Mouse (Mus musculus): ENCODE data around the gene Vti1a. TPM values are rescaled to one million over a fixed set of nuclear protein-coding genes. Genes with fewer than 3 reads are reported as not detected.

The Vti1a gene
- polyA plus RNA-seq, 1 experiment: 39.5 TPM

GRCm38 (mm10) chr19:55562487-55563147 lies 246.5 kb downstream of the Vti1a start:
- TF ChIP-seq CTCF (IDR thresholded peaks at IDR 0.05; ENCODE audit: extremely low read depth, insufficient read depth, low read length) (no peak), POLR2A (IDR thresholded peaks at IDR 0.05; ENCODE audit: extremely low read depth, insufficient read depth, low read length) (no peak)
- H3K4me1 ChIP-seq (ENCODE audit: control insufficient read depth, insufficient read depth, low read length): no peaks in the 10 kb centered on the region
- no peak overlapping the region for H3K4me3 ChIP-seq (ENCODE audit: insufficient read depth, low read length)
- H3K27ac ChIP-seq (ENCODE audit: insufficient read depth, low read length): no peak overlapping the region

- Histone ChIP-seq H3K27ac (ENCODE audit: insufficient read depth, low read length) (no peak overlapping the region), H3K4me1 (ENCODE audit: control insufficient read depth, insufficient read depth, low read length) (no peaks in the 10 kb centered on the region)
- TF ChIP-seq POLR2A (IDR thresholded peaks at IDR 0.05; ENCODE audit: extremely low read depth, insufficient read depth, low read length): no peak
- no peak for TF ChIP-seq CTCF (IDR thresholded peaks at IDR 0.05; ENCODE audit: extremely low read depth, insufficient read depth, low read length)
Measured at GRCm38 (mm10) chr19:55563148-55563651, 247.1 kb downstream of the Vti1a start.

GRCm38 (mm10) chr19:55564104-55564938 lies 248.2 kb downstream of the Vti1a start:
- Histone ChIP-seq H3K27ac (ENCODE audit: insufficient read depth, low read length) (no peak overlapping the region), H3K4me1 (ENCODE audit: control insufficient read depth, insufficient read depth, low read length) (no peaks in the 10 kb centered on the region), H3K4me3 (ENCODE audit: insufficient read depth, low read length) (no peak overlapping the region)
- TF ChIP-seq CTCF (IDR thresholded peaks at IDR 0.05; ENCODE audit: extremely low read depth, insufficient read depth, low read length) (no peak), POLR2A (IDR thresholded peaks at IDR 0.05; ENCODE audit: extremely low read depth, insufficient read depth, low read length) (no peak)

More at GRCm38 (mm10) chr19:55563148-55563651, 247.1 kb downstream of the Vti1a start:
- no peak overlapping the region for H3K4me3 ChIP-seq (ENCODE audit: insufficient read depth, low read length)

GRCm38 (mm10) chr19:55565111-55565510 lies 249.0 kb downstream of the Vti1a start:
- Histone ChIP-seq H3K27ac (ENCODE audit: insufficient read depth, low read length) (no peak overlapping the region), H3K4me3 (ENCODE audit: insufficient read depth, low read length) (no peak overlapping the region), H3K4me1 (ENCODE audit: control insufficient read depth, insufficient read depth, low read length) (no peaks in the 10 kb centered on the region)
- TF ChIP-seq POLR2A (IDR thresholded peaks at IDR 0.05; ENCODE audit: extremely low read depth, insufficient read depth, low read length): no peak
- no peak for TF ChIP-seq CTCF (IDR thresholded peaks at IDR 0.05; ENCODE audit: extremely low read depth, insufficient read depth, low read length)

GRCm38 (mm10) chr19:55565523-55566369 lies 249.7 kb downstream of the Vti1a start:
- no peak overlapping the region for H3K4me3 ChIP-seq (ENCODE audit: insufficient read depth, low read length)
- no peak for TF ChIP-seq POLR2A (IDR thresholded peaks at IDR 0.05; ENCODE audit: extremely low read depth, insufficient read depth, low read length)
- no peak for TF ChIP-seq CTCF (IDR thresholded peaks at IDR 0.05; ENCODE audit: extremely low read depth, insufficient read depth, low read length)
- peaks cover 2% of the 10 kb centered on the region; the same call in 1 of the 2 replicates for H3K4me1 ChIP-seq (ENCODE audit: control insufficient read depth, insufficient read depth, low read length)
- no peak overlapping the region for H3K27ac ChIP-seq (ENCODE audit: insufficient read depth, low read length)

- Histone ChIP-seq H3K4me1 (ENCODE audit: control insufficient read depth, insufficient read depth, low read length) (peaks cover 5% of the 10 kb centered on the region; the same call in 1 of the 2 replicates), H3K4me3 (ENCODE audit: insufficient read depth, low read length) (no peak overlapping the region), H3K27ac (ENCODE audit: insufficient read depth, low read length) (no peak overlapping the region)
- TF ChIP-seq CTCF (IDR thresholded peaks at IDR 0.05; ENCODE audit: extremely low read depth, insufficient read depth, low read length): no peak
- no peak for TF ChIP-seq POLR2A (IDR thresholded peaks at IDR 0.05; ENCODE audit: extremely low read depth, insufficient read depth, low read length)
Measured at GRCm38 (mm10) chr19:55569114-55569513, 253.0 kb downstream of the Vti1a start.

- TF ChIP-seq POLR2A (IDR thresholded peaks at IDR 0.05; ENCODE audit: extremely low read depth, insufficient read depth, low read length) (no peak), CTCF (IDR thresholded peaks at IDR 0.05; ENCODE audit: extremely low read depth, insufficient read depth, low read length) (no peak)
- Histone ChIP-seq H3K4me1 (ENCODE audit: control insufficient read depth, insufficient read depth, low read length) (peaks cover 5% of the 10 kb centered on the region; the same call in 1 of the 2 replicates), H3K4me3 (ENCODE audit: insufficient read depth, low read length) (no peak overlapping the region), H3K27ac (ENCODE audit: insufficient read depth, low read length) (no peak overlapping the region)
Measured at GRCm38 (mm10) chr19:55569894-55570293, 253.8 kb downstream of the Vti1a start.

- Histone ChIP-seq H3K4me1 (ENCODE audit: control insufficient read depth, insufficient read depth, low read length) (peaks cover 5% of the 10 kb centered on the region; the same call in 1 of the 2 replicates), H3K4me3 (ENCODE audit: insufficient read depth, low read length) (no peak overlapping the region), H3K27ac (ENCODE audit: insufficient read depth, low read length) (no peak overlapping the region)
- no peak for TF ChIP-seq CTCF (IDR thresholded peaks at IDR 0.05; ENCODE audit: extremely low read depth, insufficient read depth, low read length)
Measured at GRCm38 (mm10) chr19:55570520-55571296, 254.6 kb downstream of the Vti1a start.

Data from cortical plate, adult 2 months (tissue).